Mouse (Mus musculus) testis, adult 2 months (tissue): ENCODE data around the gene Jagn1. TPM values are rescaled to one million over a fixed set of nuclear protein-coding genes. Genes with fewer than 3 reads are reported as not detected.
A peak's percentile ranks its signal among the peaks of the same experiment; 100 is the strongest.

Experiments
- H3K27ac ChIP-seq: fragments of 200-500 bp; 2 replicates; pipeline ENCODE4 v1.5.1; 2012; ENCODE audit warnings: low read depth, low read length; ENCODE audit not compliant: control insufficient read depth, insufficient read depth
- H3K27me3 ChIP-seq: fragments of 200-500 bp; 2 replicates; pipeline ENCODE4 v1.6.1; 2012; ENCODE audit warnings: mild to moderate bottlenecking, low read length, moderate library complexity; ENCODE audit not compliant: control insufficient read depth, insufficient read depth
- H3K36me3 ChIP-seq: fragments of 200-500 bp; 2 replicates; pipeline ENCODE4 v1.6.1; 2012; ENCODE audit warnings: mild to moderate bottlenecking, low read length; ENCODE audit not compliant: control insufficient read depth, insufficient read depth
- H3K4me1 ChIP-seq: fragments of 200-500 bp; 2 replicates; pipeline ENCODE4 v1.6.1; 2012; ENCODE audit warnings: low read length; ENCODE audit not compliant: control insufficient read depth, insufficient read depth
- H3K4me3 ChIP-seq: fragments of 200-500 bp; 2 replicates; pipeline ENCODE4 v1.5.1; 2012; ENCODE audit warnings: low read depth, mild to moderate bottlenecking, low read length, moderate library complexity, mixed read lengths; ENCODE audit not compliant: control insufficient read depth
- CTCF ChIP-seq: fragments of 200-500 bp; IDR thresholded peaks from 2 replicates; pipeline ENCODE4 v1.5.1; 2012; ENCODE audit warnings: low read depth, mild to moderate bottlenecking, inconsistent platforms, low read length, moderate library complexity; ENCODE audit not compliant: control insufficient read depth, insufficient read depth, insufficient replicate concordance
- POLR2A ChIP-seq: fragments of 200-500 bp; IDR thresholded peaks from 2 replicates; pipeline ENCODE4 v1.6.1; 2012; ENCODE audit warnings: low read depth, mild to moderate bottlenecking, inconsistent platforms, low read length, moderate library complexity; ENCODE audit not compliant: control insufficient read depth
- polyA plus RNA-seq: library from polyadenylated mRNA; depleted of rRNA; stranded (reverse); fragments of >200 nt; gene quantifications from 2 replicates; pipeline ENCODE4 v1.2.3, GENCODE M21; 2012

Gene Jagn1
- polyA plus RNA-seq, 1 experiment = 62.2 TPM

- Histone ChIP-seq H3K27me3 (no peaks in the 10 kb centered on the region), H3K4me3 (no peak overlapping the region), H3K4me1 (no peaks in the 10 kb centered on the region), H3K36me3 (no peaks in the 10 kb centered on the region; the same call in 1 of the 2 replicates), H3K27ac (no peak overlapping the region)
- TF ChIP-seq CTCF (peak; percentile 47; the same call in 1 of the 2 replicates), POLR2A (no peak)
Observed at GRCm38 (mm10) chr6:113406683-113407082, 35.7 kb upstream of the Jagn1 start.

DNA sequence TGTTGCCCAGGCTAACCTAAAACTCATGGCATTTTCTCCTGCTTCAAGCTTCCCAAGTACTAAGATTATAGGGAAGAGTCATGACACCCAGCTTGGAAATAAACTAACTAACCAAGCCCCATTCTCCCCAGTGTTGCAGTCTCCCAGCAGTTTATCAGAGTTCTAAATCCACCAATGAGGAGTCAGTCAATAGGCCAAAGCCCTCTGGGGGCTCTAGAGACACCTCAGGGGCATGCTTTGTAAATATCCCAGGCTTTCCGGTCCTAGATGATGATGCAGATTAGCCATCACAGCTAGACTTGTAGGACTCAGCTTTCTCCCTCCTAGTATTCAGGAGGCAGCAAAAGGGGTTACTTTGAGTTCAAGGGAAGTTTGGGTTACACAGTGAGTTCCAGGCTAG lies 32.4 kb upstream of the Jagn1 start:
- TF ChIP-seq POLR2A (no peak), CTCF (no peak)
- Histone ChIP-seq H3K27me3 (no peaks in the 10 kb centered on the region), H3K36me3 (no peaks in the 10 kb centered on the region; the same call in 1 of the 2 replicates), H3K27ac (no peak overlapping the region), H3K4me1 (no peaks in the 10 kb centered on the region), H3K4me3 (no peak overlapping the region)

DNA sequence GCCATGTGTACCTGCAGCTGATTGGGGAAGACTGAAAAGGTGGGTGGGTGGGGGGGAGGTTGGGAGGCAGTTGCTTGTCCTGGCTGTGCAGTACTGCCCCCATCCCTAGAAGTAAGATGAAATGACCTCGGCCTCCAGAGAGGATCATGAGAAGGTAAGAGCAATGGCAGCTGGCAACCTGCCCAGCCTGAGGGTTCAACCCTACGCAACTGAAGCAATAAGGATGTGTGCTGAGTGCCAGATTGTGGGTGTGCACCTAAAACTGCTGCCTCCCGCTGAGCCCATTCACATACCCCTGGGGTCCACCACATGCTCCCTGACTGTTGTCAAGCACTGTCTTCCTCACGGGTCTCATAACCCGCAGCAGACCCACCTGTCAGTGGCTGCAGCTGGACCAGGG lies 26.0 kb upstream of the Jagn1 start:
- no peaks in the 10 kb centered on the region for H3K36me3 ChIP-seq
- H3K27ac ChIP-seq = no peak overlapping the region
- no peak overlapping the region for H3K4me3 ChIP-seq
- no peaks in the 10 kb centered on the region for H3K27me3 ChIP-seq
- TF ChIP-seq POLR2A (no peak), CTCF (no peak)
- peaks cover 8% of the 10 kb centered on the region for H3K4me1 ChIP-seq

DNA sequence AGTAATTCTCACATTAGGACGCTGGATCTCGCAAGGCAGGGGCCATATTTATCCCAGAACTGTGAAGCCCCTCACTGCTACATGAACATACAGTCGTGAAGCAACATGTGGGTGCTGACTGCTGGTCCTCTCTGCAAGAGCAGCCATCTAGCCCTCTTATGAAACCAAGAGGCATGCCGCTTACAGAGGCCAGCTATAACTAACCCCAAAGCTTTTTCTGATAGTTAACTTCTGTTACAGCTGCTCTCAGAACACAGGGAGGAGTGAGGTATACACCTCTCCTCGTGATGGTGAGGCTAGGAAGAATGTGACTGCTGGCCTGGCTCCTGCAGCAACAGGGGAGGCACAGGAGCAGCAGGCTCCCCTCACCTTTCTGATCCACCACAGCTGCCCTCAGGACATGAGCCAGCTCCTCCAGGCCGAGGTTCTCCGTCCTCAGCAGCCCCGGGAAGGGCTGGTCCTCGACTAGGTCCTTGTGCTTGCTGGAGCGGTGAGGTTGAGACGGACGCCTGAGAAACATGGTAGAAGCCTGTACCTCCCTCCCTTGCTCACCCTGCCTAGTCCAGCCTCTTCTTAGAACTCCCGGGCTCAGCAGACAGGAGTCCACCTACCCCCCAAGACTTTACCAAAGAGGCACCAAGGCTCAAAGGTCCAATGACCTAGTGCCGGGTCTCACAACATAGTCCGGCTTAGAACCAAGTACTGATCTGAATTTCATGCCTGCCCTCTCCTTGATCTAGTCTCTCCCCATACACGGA lies 23.7 kb upstream of the Jagn1 start:
- TF ChIP-seq CTCF = 0 out of 2 replicates have a peak, but pooled peaks have one; percentile 1
- no peak for TF ChIP-seq POLR2A
- peak overlapping the region; percentile 95 for H3K4me3 ChIP-seq
- no peaks in the 10 kb centered on the region for H3K27me3 ChIP-seq
- peaks cover 9% of the 10 kb centered on the region for H3K4me1 ChIP-seq
- H3K36me3 ChIP-seq = no peaks in the 10 kb centered on the region
- 0 out of 2 replicates have a peak overlapping the region, but pooled peaks have one; percentile 33 for H3K27ac ChIP-seq

DNA sequence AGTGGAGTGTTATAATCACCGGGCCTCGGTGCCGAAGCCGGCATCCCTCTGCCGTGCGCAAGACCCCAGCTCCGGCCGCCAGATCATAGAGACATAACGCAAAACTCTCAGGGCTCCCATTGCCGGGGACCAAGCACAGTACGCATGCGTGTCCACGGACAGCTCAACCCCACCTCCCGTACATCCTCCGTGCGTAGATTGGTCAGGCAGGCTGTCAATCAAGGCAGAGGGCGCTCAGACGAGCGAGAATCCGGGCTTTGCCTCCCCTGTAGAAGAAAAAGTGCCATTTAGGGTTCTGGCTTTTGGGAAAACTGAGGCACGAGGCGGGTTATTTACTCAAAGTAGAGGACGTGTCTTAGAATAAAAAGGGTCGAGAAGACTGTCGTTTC lies 23.2 kb upstream of the Jagn1 start, which contains the start of gene Rpusd3:
TSS of gene Rpusd3 (minus strand) at position 142 of the 389 bp plus-strand sequence.
- H3K4me1 ChIP-seq = peaks cover 9% of the 10 kb centered on the region
- TF ChIP-seq CTCF = no peak
- TF ChIP-seq POLR2A = peak; percentile 61; the same call in 1 of the 2 replicates
- H3K27ac ChIP-seq = 0 out of 2 replicates have a peak within 1 kb of the TSS, but pooled peaks have one; percentile 33
- H3K4me3 ChIP-seq = peak within 1 kb of the TSS; percentile 95
- H3K27me3 ChIP-seq = no peaks in the 10 kb centered on the region
- H3K36me3 ChIP-seq = no peaks in the 10 kb centered on the region

DNA sequence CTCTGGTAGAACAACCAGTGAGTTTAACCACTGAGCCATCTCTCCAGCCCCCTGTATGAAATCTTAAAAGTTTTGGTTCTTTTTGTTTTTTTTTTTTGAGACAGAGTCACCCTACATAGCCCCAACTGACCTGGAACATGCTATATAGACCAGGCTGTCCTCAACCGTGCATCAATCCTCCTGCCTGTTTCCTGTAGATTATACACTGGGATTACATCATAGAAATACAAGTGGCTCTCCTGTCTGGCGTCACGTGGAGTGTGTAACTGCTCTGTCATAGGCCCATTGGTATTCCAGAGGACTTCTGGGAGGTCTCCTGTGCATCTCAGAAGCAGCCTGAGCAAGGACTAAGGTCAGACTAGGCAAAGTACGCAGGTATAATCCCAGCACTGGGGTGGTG lies 19.4 kb upstream of the Jagn1 start:
- Histone ChIP-seq H3K4me1 (peaks cover 9% of the 10 kb centered on the region), H3K36me3 (no peaks in the 10 kb centered on the region), H3K4me3 (no peak overlapping the region), H3K27me3 (no peaks in the 10 kb centered on the region), H3K27ac (no peak overlapping the region)
- TF ChIP-seq CTCF (no peak), POLR2A (no peak)

DNA sequence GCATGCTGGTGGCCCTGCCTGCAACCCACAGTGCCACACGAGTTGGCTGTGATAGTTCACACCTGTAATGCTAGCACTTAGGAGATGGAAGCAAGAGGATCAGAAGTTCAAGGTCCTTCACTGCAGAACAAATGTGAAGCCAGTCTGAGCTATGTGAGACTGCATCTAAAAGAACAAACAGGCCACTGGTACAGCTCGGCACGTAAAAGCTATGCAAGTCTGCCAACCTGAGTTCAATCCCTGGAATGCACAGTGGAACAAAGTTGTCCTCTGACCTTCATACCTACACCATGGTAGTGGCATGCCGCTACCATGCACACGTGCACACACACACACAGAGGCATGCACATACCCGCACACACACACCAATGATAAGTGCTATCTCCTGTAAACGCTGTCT lies 18.2 kb upstream of the Jagn1 start:
- H3K27ac ChIP-seq = no peak overlapping the region
- no peak overlapping the region for H3K4me3 ChIP-seq
- peaks cover 3% of the 10 kb centered on the region; the same call in 1 of the 2 replicates for H3K4me1 ChIP-seq
- TF ChIP-seq POLR2A = no peak
- no peak for TF ChIP-seq CTCF
- no peaks in the 10 kb centered on the region for H3K36me3 ChIP-seq
- H3K27me3 ChIP-seq = no peaks in the 10 kb centered on the region

- no peaks in the 10 kb centered on the region for H3K27me3 ChIP-seq
Observed at GRCm38 (mm10) chr6:113426696-113427095, 15.7 kb upstream of the Jagn1 start.

More at GRCm38 (mm10) chr6:113426696-113427095, 15.7 kb upstream of the Jagn1 start:
- H3K4me1 ChIP-seq = no peaks in the 10 kb centered on the region
- TF ChIP-seq POLR2A = no peak
- no peak for TF ChIP-seq CTCF
- no peak overlapping the region for H3K27ac ChIP-seq
- no peaks in the 10 kb centered on the region for H3K36me3 ChIP-seq
- H3K4me3 ChIP-seq = no peak overlapping the region
